Mouse (Mus musculus) neural tube, embryonic 14.5 days (tissue): ENCODE data around the gene Pum1. TPM values are rescaled to one million over a fixed set of nuclear protein-coding genes. Genes with fewer than 3 reads are reported as not detected.

Experiments
- ATAC-seq: fragments of 200-750 bp; cut with Nextera tagmentation; 2 replicates; pipeline ENCODE4 v1.8.0; 2017; ENCODE audit warnings: low read depth, mild to moderate bottlenecking, moderate TSS enrichment, moderate library complexity
- H3K27ac ChIP-seq: fragments of 300-500 bp; sonication (generic); 2 replicates; pipeline ENCODE4 v1.5.1; 2014; ENCODE audit warnings: low read depth, mild to moderate bottlenecking, control low read depth, low read length, moderate library complexity, mixed read lengths
- H3K27me3 ChIP-seq: fragments of 300-500 bp; sonication (generic); 2 replicates; pipeline ENCODE4 v1.6.1; 2014; ENCODE audit warnings: low read length; ENCODE audit not compliant: control insufficient read depth, insufficient read depth
- H3K36me3 ChIP-seq: fragments of 300-500 bp; sonication (generic); 2 replicates; pipeline ENCODE4 v1.6.1; 2014; ENCODE audit warnings: low read length, mixed read lengths; ENCODE audit not compliant: control insufficient read depth, insufficient read depth
- H3K4me1 ChIP-seq: fragments of 300-500 bp; sonication (generic); 2 replicates; pipeline ENCODE4 v1.6.1; 2014; ENCODE audit warnings: low read length; ENCODE audit not compliant: control insufficient read depth, insufficient read depth
- H3K4me2 ChIP-seq: fragments of 300-500 bp; sonication (generic); 2 replicates; pipeline ENCODE4 v1.6.1; 2014; ENCODE audit warnings: mild to moderate bottlenecking, low read depth, low read length, control low read depth
- H3K4me3 ChIP-seq: fragments of 300-500 bp; sonication (generic); 2 replicates; pipeline ENCODE4 v1.5.1; 2014; ENCODE audit warnings: low read depth, low read length, control low read depth, mixed read lengths
- H3K9ac ChIP-seq: fragments of 300-500 bp; sonication (generic); replicated peaks from 2 replicates; pipeline ENCODE4 v1.6.1; 2014; ENCODE audit warnings: low read depth, mild to moderate bottlenecking, control low read depth, low read length, mixed read lengths
- H3K9me3 ChIP-seq: fragments of 300-500 bp; sonication (generic); 2 replicates; pipeline ENCODE4 v1.6.1; 2016; ENCODE audit warnings: low read length; ENCODE audit not compliant: control insufficient read depth
- WGBS: fragments of 180-500 bp; shearing (Covaris S2); extraction: QIAGEN DNeasy Blood & Tissue Kit; methylation state at CpG from one replicate; pipeline ENCODE4 v1.1.7; 2014; 5-methylcytosine and 5-hydroxymethylcytosine counted together
- polyA plus RNA-seq: library from polyadenylated mRNA; unstranded; fragments of >200 nt; fragmentation: Nextera tagmentation; extraction: Ambion mirVana; gene quantifications from 2 replicates; pipeline ENCODE4 v1.2.1, GENCODE M21; 2014

The Pum1 gene
- polyA plus RNA-seq, 1 experiment from 2014 or later = 94.8 TPM

DNA sequence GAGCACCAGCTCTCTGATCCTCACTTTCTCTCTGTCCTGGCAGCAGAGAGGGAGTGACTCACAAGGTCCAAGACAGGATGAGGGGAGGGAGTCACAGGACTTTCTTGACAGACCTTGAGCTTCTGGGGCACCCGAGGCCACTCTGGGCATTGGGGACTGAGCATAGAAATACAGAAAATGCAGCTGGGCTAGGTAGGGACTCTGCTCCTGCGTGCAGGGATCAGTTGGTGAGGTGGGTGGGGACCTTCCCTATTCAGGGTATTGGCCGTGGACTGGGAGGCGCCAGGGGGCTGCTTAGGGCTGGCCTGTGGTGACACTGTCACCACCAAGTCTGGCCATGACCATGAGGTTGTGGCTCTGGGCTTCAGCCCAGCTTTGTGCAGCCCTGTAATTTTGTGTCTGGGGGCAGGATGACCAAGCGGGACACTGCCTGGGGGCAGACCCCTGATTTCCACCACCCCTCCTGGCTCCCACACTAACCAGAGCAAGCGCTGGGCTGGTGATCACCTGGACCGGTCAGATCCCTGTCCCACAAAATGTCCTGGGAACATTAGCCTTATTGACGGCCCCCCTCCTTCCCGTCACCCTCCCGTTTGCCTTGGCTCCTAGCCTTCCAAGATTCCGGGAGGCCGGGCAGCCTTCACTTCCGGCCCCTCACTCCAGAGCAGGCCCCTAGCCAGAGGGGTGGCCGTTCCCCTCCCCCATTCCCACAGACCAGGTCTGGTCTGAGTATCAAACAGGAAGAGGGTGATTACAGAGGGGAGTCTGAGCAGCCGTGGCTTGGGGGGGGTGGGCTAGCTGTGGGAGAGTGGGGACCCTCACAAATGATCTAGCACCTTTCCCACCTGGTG is 134.3 kb downstream of the Pum1 start:
- peaks cover 44% of the 10 kb centered on the region for H3K4me1 ChIP-seq
- no peak overlapping the region for H3K27ac ChIP-seq

GRCm38 (mm10) chr4:130798416-130798815 is 135.3 kb downstream of the Pum1 start:
- no peak overlapping the region for H3K4me3 ChIP-seq
- no peaks in the 10 kb centered on the region for H3K27me3 ChIP-seq
- peaks cover 42% of the 10 kb centered on the region for H3K4me1 ChIP-seq
- H3K36me3 ChIP-seq = no peaks in the 10 kb centered on the region
- no peaks in the 10 kb centered on the region for H3K9me3 ChIP-seq
- H3K27ac ChIP-seq = no peak overlapping the region
- no peak overlapping the region for H3K9ac ChIP-seq
- no peak overlapping the region for H3K4me2 ChIP-seq
- ATAC-seq = no peak
- WGBS = 58% methylated on average over 1 of the region's 1 CpGs

More for the DNA sequence above, 134.3 kb downstream of the Pum1 start:
- ATAC-seq = no peak
- H3K9me3 ChIP-seq = no peaks in the 10 kb centered on the region
- no peaks in the 10 kb centered on the region for H3K27me3 ChIP-seq
- 40% methylated on average over 14 of the region's 15 CpGs for WGBS
- H3K4me3 ChIP-seq = no peak overlapping the region
- H3K36me3 ChIP-seq = no peaks in the 10 kb centered on the region
- no peak overlapping the region; the same call in 1 of the 2 replicates for H3K4me2 ChIP-seq
- 0 out of 2 replicates have a peak overlapping the region, but pooled peaks have one; percentile 11 for H3K9ac ChIP-seq

DNA sequence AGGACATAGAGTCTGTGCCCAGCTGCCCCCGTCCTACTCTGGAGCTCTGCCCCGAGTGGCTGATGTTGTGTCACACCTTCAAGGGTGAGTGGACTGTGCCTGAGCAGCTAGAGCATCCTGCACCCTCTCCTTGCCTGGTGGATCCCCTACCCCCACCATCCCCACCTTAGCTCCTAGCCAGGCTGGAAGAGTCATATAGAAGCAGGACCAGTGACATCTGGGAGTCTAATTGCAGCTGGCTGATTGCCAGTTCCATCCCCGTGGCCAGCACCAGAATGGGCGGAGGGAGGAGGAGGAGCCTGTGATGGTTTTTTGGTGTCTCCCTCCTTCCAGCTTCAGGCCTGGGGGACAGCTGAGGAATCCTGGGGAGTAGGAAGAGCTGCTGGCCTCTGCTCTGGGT is 136.0 kb downstream of the Pum1 start:
- no peak overlapping the region for H3K4me3 ChIP-seq
- peaks cover 39% of the 10 kb centered on the region for H3K4me1 ChIP-seq
- WGBS = 34% methylated on average over 4 of the region's 4 CpGs
- ATAC-seq = no peak; the same call in 1 of the 2 replicates
- H3K4me2 ChIP-seq = no peak overlapping the region
- no peaks in the 10 kb centered on the region for H3K27me3 ChIP-seq
- no peak overlapping the region for H3K27ac ChIP-seq
- H3K36me3 ChIP-seq = no peaks in the 10 kb centered on the region
- no peaks in the 10 kb centered on the region for H3K9me3 ChIP-seq
- 0 out of 2 replicates have a peak overlapping the region, but pooled peaks have one; percentile 21 for H3K9ac ChIP-seq

DNA sequence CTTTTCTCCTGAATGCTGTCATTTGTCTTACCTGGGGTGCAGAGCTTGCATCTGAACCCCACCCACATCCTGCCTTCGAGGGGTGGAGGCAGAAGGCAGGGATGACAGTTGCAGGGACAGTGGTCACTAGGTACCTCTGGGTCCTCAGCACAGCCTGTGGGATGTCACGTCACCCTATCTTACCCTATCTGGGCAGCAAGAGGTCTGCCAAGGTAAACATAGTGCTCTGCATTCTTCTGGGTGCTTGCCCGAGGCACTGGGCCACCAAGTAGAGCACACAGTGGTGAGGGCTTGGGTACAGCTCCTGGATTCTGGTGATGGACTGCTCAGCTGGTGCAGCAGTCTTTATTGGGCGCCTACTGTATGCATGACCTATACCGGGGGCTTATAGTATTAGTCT is 136.5 kb downstream of the Pum1 start:
- no peak overlapping the region for H3K9ac ChIP-seq
- H3K27ac ChIP-seq = no peak overlapping the region
- WGBS = 73% methylated on average over 5 of the region's 5 CpGs
- no peak for ATAC-seq
- H3K9me3 ChIP-seq = no peaks in the 10 kb centered on the region
- no peaks in the 10 kb centered on the region for H3K27me3 ChIP-seq
- no peak overlapping the region for H3K4me3 ChIP-seq
- no peaks in the 10 kb centered on the region for H3K36me3 ChIP-seq
- no peak overlapping the region for H3K4me2 ChIP-seq
- peaks cover 35% of the 10 kb centered on the region for H3K4me1 ChIP-seq

GRCm38 (mm10) chr4:130800147-130800546 is 137.0 kb downstream of the Pum1 start:
- Histone ChIP-seq H3K9me3 (no peaks in the 10 kb centered on the region), H3K4me1 (peaks cover 37% of the 10 kb centered on the region), H3K27me3 (no peaks in the 10 kb centered on the region), H3K4me3 (no peak overlapping the region), H3K36me3 (no peaks in the 10 kb centered on the region), H3K9ac (no peak overlapping the region), H3K27ac (no peak overlapping the region), H3K4me2 (no peak overlapping the region)
- 85% methylated on average over 6 of the region's 6 CpGs for WGBS
- ATAC-seq = no peak

GRCm38 (mm10) chr4:130801198-130801597 is 138.1 kb downstream of the Pum1 start:
- no peaks in the 10 kb centered on the region for H3K9me3 ChIP-seq
- H3K27me3 ChIP-seq = no peaks in the 10 kb centered on the region
- no peak overlapping the region for H3K9ac ChIP-seq
- 95% methylated on average over 5 of the region's 5 CpGs for WGBS
- no peak overlapping the region for H3K4me3 ChIP-seq
- no peak overlapping the region for H3K27ac ChIP-seq
- H3K4me2 ChIP-seq = no peak overlapping the region
- ATAC-seq = no peak
- H3K4me1 ChIP-seq = peaks cover 34% of the 10 kb centered on the region
- no peaks in the 10 kb centered on the region for H3K36me3 ChIP-seq

DNA sequence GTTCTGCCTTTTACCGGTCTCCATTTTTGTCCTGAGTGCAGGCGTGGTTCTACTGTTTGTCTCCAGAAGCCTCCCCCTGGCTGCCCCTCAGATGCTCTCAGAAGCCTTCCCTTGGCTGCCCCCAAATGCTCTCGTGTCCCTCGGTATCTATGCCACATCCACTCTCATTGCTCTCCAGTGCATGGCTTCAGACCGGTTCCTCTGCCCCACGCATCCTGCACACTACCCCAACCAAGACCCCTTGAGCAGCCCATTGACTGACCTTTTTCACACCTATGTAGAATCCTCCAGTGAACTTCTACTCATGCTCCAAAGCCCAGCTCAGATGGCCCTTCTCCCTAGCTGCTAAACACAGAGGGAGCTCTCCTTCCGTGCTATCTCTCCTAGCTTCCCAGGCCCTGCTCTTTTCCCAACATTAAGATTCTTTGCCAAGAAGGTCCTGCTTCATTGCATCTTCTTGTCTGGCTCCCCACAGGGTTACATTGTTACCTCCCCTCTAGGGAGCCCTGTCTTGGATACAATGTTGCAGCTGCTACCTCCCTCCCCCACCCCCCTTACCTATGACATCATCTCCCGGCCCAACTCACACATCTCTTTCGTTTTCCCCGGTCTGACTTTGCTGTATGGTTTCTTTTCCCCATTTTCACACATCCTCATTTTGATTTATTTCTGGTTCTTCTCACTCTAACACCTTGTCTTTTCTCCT is 138.7 kb downstream of the Pum1 start:
- peaks cover 34% of the 10 kb centered on the region for H3K4me1 ChIP-seq
- no peak for ATAC-seq
- H3K9me3 ChIP-seq = no peaks in the 10 kb centered on the region
- 52% methylated on average over 10 of the region's 10 CpGs for WGBS
- H3K36me3 ChIP-seq = no peaks in the 10 kb centered on the region
- H3K27me3 ChIP-seq = no peaks in the 10 kb centered on the region
- no peak overlapping the region for H3K9ac ChIP-seq
- no peak overlapping the region for H3K27ac ChIP-seq
- no peak overlapping the region for H3K4me2 ChIP-seq
- H3K4me3 ChIP-seq = no peak overlapping the region

GRCm38 (mm10) chr4:130803591-130803990 is 140.5 kb downstream of the Pum1 start:
- H3K4me2 ChIP-seq = no peak overlapping the region
- no peaks in the 10 kb centered on the region for H3K27me3 ChIP-seq
- no peak overlapping the region for H3K27ac ChIP-seq
- H3K4me3 ChIP-seq = no peak overlapping the region
- peaks cover 20% of the 10 kb centered on the region for H3K4me1 ChIP-seq
- H3K9ac ChIP-seq = no peak overlapping the region
- ATAC-seq = no peak
- WGBS = 78% methylated on average over 2 of the region's 2 CpGs
- no peaks in the 10 kb centered on the region for H3K9me3 ChIP-seq
- H3K36me3 ChIP-seq = no peaks in the 10 kb centered on the region

GRCm38 (mm10) chr4:130804292-130804691 is 141.2 kb downstream of the Pum1 start:
- no peak for ATAC-seq
- 47% methylated on average over 2 of the region's 2 CpGs for WGBS

More at GRCm38 (mm10) chr4:130804292-130804691, 141.2 kb downstream of the Pum1 start:
- H3K27ac ChIP-seq = peak overlapping the region; percentile 40; the same call in 1 of the 2 replicates
- no peaks in the 10 kb centered on the region for H3K9me3 ChIP-seq
- H3K4me2 ChIP-seq = no peak overlapping the region
- H3K27me3 ChIP-seq = no peaks in the 10 kb centered on the region
- H3K9ac ChIP-seq = no peak overlapping the region
- peaks cover 19% of the 10 kb centered on the region for H3K4me1 ChIP-seq
- no peaks in the 10 kb centered on the region for H3K36me3 ChIP-seq
- H3K4me3 ChIP-seq = no peak overlapping the region
